Mouse (Mus musculus) lung, postnatal 4 days (tissue): ENCODE measurements around the gene Arhgdia.
A peak's percentile ranks its signal among the peaks of the same experiment; 100 is the strongest.

Experiments
- DNase-seq, 2 experiments: peaks; one replicate each; pipeline ENCODE4 v3.0.0; 2021

Gene Arhgdia

GRCm38 (mm10) chr11:120549986-120550809 lies 31.2 kb downstream of the Arhgdia start:
- no peak for DNase-seq

DNA sequence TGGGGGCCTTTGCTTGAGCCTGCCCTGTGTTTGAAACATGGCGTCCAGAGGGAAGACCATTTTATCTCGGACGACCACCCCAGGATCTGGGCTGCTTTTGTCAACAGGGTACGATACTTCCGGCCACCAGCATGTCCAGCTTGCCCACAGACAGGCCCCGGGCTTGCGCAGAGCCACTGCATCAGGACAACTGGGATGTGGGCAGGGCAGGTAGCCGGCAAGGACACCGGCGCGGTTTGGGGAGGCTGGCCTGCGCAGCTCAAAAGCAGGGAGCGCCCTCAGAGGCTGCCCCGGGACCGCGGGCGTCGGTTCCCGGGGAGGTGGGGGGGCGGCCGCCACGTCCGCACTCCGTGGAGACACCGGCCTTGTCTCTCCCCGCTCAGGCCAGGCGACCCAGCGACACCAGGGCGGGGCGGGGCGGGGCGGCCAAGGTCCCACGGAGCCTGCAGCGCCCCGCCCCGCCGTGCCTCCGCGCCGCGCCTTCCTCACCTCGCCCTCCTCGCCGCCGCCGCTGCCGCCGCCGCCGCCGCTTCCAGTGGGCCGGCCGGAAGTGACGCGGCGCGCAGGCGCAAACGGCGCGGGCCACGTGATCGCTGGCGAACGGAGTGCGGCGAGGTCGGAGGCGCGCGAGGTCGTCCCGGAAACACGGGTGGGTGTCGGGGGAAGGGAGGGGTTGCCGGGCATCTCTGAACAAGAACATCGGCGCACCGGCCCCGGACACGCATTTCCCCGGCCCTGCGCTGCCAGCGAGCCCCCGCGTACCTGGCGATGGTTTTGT lies 32.1 kb downstream of the Arhgdia start, which contains the start of gene Mcrip1:
Gene Mcrip1 (minus strand): TSS at position 560 of the 778 bp plus-strand sequence.
- DNase-seq, result peak; percentile 96 to 97

DNA sequence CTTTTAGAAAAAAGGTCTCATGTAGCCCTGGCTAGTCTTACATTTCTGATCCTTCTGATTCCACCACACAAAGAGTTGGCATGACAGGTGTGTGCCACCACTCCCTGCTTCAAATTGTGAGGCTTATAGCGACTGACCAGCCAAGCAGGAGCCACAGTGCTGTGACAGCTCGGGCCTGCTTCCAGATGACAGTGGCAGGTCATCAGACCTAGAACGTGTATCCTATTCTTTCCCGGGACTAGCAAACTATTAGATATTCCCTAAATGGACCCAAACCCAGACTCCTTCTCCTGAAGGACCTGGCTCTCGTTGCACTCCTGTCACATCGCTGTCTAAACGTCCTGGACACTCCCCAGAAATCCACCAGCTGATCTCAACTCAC lies 32.6 kb downstream of the Arhgdia start:
- DNase-seq, result no peak

GRCm38 (mm10) chr11:120548214-120548613 lies 33.2 kb downstream of the Arhgdia start:
- no peak for DNase-seq

GRCm38 (mm10) chr11:120547469-120547868 lies 34.0 kb downstream of the Arhgdia start:
- peak in 1 of 2 experiments; percentile 41 for DNase-seq

DNA sequence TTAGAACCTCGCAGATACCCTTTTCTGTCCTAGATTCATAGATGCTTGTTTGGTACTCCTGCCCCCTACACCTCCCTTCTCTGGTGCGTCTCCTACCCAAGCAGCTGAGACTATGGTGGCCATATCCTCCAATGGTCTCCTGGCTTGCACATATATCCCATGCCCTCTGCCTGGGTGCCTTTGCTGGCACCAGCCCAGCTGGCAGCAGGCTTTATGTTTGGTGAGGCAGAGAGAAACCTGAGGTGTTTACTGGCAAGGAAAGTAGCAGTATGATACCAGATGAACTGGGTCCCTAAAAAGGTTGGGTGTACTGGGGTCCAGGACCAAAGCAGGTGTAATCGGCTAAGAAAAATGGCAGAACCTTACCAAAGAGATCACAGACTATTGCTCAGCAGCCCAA lies 35.5 kb downstream of the Arhgdia start:
- no peak for DNase-seq

DNA sequence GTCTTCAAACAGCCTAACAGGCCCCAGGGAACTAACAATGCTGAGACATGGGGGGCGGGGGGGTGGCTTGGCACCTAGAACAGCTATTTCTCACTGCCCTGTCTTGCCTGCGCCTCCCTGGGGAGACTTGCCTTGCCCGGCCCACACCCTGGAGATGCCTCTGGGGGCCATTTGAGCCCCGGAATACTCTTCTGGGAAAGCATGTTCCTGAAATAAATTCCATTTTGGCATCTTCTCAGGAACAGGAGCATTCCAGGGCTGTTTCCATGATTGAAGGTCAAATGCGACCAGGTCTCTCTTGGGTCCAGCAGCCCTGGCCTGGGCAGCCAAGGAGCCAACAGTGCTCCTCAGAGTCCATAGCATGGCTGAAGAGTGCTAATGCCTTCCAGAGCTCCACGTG lies 39.0 kb downstream of the Arhgdia start:
- no peak for DNase-seq

DNA sequence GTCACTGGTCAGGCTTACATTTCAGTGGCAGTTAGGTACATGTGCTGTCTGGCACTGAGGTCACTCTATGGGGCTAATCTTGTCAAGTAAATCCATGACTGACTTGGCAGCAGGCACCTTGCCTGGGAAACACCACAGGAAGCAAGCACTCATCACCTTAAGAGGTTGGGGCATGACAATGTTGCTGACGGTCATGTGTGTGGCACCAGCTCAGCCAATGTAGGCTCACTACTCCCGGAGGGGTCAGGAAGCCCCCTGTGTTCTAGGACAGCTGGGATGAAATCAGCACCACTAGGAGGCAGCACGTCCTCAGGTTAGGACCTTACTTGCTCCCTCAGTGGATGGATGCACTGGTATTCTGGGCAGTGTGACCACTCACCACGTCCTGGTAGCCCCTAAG lies 39.5 kb downstream of the Arhgdia start:
- peak in 1 of 2 experiments; percentile 36 for DNase-seq

- DNase-seq, result peak; percentile 66 to 88
Observed at GRCm38 (mm10) chr11:120539285-120540014, 42.0 kb downstream of the Arhgdia start.

DNA sequence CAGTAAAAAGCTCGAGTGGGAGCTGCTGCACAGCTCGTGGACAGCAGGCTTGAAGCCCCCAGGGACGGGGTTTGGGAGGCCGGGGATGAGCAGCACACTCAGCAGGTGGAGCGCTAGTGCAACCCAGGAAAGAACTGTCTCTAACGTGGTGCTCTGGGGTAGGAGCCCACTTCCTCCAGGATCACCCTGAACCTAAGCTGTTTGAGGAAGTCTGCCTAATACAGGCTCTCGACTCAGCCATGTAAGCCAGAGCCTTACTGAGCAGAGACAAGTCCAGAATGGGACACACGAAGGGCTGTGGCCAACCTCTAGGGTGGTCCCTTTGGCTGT lies 42.5 kb downstream of the Arhgdia start:
- DNase-seq, result peak in 1 of 2 experiments; percentile 29

- DNase-seq, result peak; percentile 44 to 71
Observed at GRCm38 (mm10) chr11:120538485-120538884, 42.9 kb downstream of the Arhgdia start.

DNA sequence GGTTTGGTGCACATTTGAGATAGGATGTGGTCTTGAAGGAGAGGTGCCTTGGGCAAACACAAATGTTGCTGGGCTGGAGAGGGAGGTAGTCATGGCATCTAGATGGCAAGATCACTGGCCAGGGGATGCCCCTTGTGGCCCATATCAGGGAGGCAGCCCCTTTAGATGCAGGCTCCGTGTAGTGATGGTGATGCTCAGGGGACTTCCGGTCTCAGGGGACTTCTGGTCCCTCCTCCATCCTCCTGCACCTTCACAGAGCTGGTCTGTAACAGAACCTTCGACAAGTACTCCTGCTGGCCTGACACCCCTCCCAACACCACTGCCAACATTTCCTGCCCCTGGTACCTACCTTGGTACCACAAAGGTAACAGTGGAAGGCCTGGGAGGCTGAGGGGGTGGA lies 45.6 kb downstream of the Arhgdia start:
- DNase-seq, result no peak

DNA sequence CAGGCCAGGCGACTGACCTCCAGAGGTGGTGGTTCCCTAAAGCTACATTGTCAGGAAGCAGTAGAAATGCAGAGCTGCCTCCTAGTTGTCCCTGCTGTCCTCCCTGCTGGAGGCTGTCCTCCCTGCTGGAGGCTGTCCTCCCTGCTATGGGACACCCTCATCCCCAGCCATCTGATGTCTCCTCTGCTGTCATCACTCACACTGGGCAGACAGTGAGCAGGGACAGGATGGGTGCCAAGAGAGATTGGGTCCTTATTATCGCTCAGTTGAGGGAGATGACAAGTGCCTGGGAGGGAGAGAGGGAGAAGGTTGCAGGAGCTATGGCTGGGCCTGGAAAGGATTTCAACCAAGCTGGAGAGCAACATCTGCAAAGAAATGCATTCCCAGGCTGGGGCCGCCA lies 46.3 kb downstream of the Arhgdia start:
- no peak for DNase-seq

DNA sequence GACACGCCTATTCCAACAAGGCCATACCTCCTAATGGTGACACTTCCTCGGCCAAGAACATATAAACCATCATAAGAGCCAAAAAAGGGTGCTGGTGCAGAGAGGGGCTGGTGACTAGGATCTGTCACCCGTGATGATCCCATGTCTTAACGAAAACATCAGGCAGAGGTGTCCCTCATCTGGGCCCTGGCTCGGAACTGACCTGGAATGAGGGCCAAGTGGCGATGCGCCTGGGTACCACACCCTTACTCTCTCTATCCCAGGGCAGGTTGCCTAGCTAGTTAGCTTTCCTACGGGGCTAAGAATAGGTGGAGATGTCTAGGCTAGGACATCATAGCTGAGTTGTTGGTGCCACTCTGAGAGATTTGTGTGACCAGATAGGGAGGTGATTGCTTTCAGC lies 47.3 kb downstream of the Arhgdia start:
- no peak for DNase-seq

- DNase-seq, result no peak
Observed at GRCm38 (mm10) chr11:120531646-120532045, 49.8 kb downstream of the Arhgdia start.

GRCm38 (mm10) chr11:120530085-120530964 lies 51.1 kb downstream of the Arhgdia start, which contains the start of gene Gcgr:
TSS of gene Gcgr (plus strand) at chr11:120530699.
- DNase-seq, result peak; percentile 27 to 45

- no peak for DNase-seq
Observed at GRCm38 (mm10) chr11:120528903-120529302, 52.5 kb downstream of the Arhgdia start.
